Mouse (Mus musculus) lung, postnatal 0 days (tissue): ENCODE results near the gene Ksr1.

ENCODE experiments used
- CTCF ChIP-seq: IDR thresholded peaks from 2 replicates; pipeline ENCODE4 v1.5.1; 2016; ENCODE audit warnings: antibody characterized with exemption, mild to moderate bottlenecking
- EP300 ChIP-seq: IDR thresholded peaks from 2 replicates; pipeline ENCODE4 v1.6.1; 2016; ENCODE audit warnings: antibody characterized with exemption, mild to moderate bottlenecking, control low read depth

DNA sequence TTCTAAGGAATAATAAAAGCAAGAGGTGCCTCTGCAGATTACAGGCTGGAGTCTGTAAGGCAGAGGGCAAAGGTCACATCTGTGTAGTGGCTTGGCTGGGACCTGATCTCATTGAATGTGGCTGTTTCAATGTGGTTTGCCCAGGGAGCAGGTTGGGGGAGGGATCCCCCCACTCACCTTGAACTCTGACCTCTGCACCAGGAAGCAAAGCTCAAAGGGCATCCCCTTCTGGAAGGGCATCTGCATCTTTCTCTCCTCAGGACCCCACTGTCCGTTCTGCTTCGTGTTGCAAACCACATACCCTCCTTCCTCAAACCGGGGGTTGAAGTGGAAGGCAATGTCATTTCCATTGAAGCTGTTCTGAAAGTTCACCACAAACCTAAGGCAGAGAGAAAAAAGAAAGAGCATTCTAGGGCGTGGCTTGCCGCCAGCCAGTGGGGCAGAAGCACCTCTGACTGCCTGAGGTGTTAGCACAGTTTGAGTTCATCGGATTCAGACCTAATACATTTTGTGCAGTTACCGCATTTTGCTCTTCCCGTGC, 173.3 kb downstream of the Ksr1 start:
- TF ChIP-seq CTCF (no peak), EP300 (no peak)
